ENCODE assay signal across 8 mouse cellular contexts in genomic region chr10:4430826-4431225, GRCm38 (mm10). TPM values are rescaled to one million over a fixed set of nuclear protein-coding genes. Genes with fewer than 3 reads are reported as not detected.
DNase-seq lines count a peak whose midpoint lies in the region; ATAC-seq and TF ChIP-seq lines count a peak whose summit lies in the region.

No protein-coding gene starts in this region.

- H3K4me1 ChIP-seq in E14TG2a.4 (replicated peaks; ENCODE audit: low read depth, low read length) = peaks cover 53% of the 10 kb centered on the region
- H3K4me1 ChIP-seq in embryonic facial prominence, embryonic 14.5 days (ENCODE audit: control insufficient read depth, insufficient read depth, low read length) = no peaks in the 10 kb centered on the region; the same call in 1 of the 2 replicates
- H3K4me1 ChIP-seq in hindbrain, postnatal 0 days (ENCODE audit: insufficient read depth, low read length) = 0 out of 2 replicates have a peak, but pooled peaks cover 7% of the 10 kb centered on the region
- H3K4me1 ChIP-seq in liver, embryonic 15.5 days (replicated peaks) = peaks cover 49% of the 10 kb centered on the region

- 79% methylated on average over 3 of the region's 3 CpGs for WGBS in embryonic facial prominence, embryonic 14.5 days
- WGBS in hindbrain, postnatal 0 days = 70% methylated on average over 3 of the region's 3 CpGs
- 64% methylated on average over 3 of the region's 3 CpGs for WGBS in liver, embryonic 15.5 days (ENCODE audit: insufficient replicate concordance)

- DNase-seq in adrenal gland, adult (ENCODE audit: inconsistent age in 2 of 2, low spot score in 1 of 2) = peak; percentile 30 to 58
- no peak for DNase-seq in adrenal gland, postnatal 4 days (ENCODE audit: low spot score in 2 of 2)
- DNase-seq in embryonic facial prominence, embryonic 14.5 days (ENCODE audit: low spot score) = no peak
- DNase-seq in hindbrain, postnatal 0 days (ENCODE audit: low spot score) = peak; percentile 18
- no peak for DNase-seq in thymus, postnatal 0 days (ENCODE audit: low spot score)
- DNase-seq in frontal cortex, postnatal 14 days (ENCODE audit: low spot score in 2 of 2) = no peak

- H3K4me3 ChIP-seq in E14TG2a.4 (replicated peaks; ENCODE audit: low read length) = peak overlapping the region; percentile 92
- H3K4me3 ChIP-seq in embryonic facial prominence, embryonic 14.5 days (ENCODE audit: low read depth, low read length) = peak overlapping the region; percentile 81; the same call in 1 of the 2 replicates
- H3K4me3 ChIP-seq in hindbrain, postnatal 0 days (ENCODE audit: low read length) = no peak overlapping the region; the same call in 1 of the 2 replicates
- H3K4me3 ChIP-seq in liver, embryonic 15.5 days (replicated peaks) = peak overlapping the region; percentile 85; the same call in 1 of the 2 replicates

- peaks cover 58% of the 10 kb centered on the region for H3K36me3 ChIP-seq in E14TG2a.4 (ENCODE audit: insufficient read depth, low read length)
- peaks cover 25% of the 10 kb centered on the region; the same call in 1 of the 2 replicates for H3K36me3 ChIP-seq in embryonic facial prominence, embryonic 14.5 days (ENCODE audit: control insufficient read depth, insufficient read depth, low read length)
- peaks cover 12% of the 10 kb centered on the region for H3K36me3 ChIP-seq in hindbrain, postnatal 0 days (ENCODE audit: insufficient read depth, low read length)
- peaks cover 30% of the 10 kb centered on the region for H3K36me3 ChIP-seq in liver, embryonic 15.5 days (replicated peaks)

- H3K4me2 ChIP-seq in embryonic facial prominence, embryonic 14.5 days (ENCODE audit: low read depth, low read length) = peak overlapping the region; percentile 54
- H3K4me2 ChIP-seq in hindbrain, postnatal 0 days (ENCODE audit: low read depth, low read length) = peak overlapping the region; percentile 91
- peak overlapping the region; percentile 90 for H3K4me2 ChIP-seq in liver, embryonic 15.5 days

- no peak for ATAC-seq in embryonic facial prominence, embryonic 14.5 days (ENCODE audit: low read depth)
- ATAC-seq in hindbrain, postnatal 0 days = no peak
- no peak for ATAC-seq in liver, embryonic 15.5 days (ENCODE audit: insufficient read depth)

- H3K9ac ChIP-seq in embryonic facial prominence, embryonic 14.5 days (ENCODE audit: low read depth, low read length) = peak overlapping the region; percentile 69
- peak overlapping the region; percentile 74; the same call in 1 of the 2 replicates for H3K9ac ChIP-seq in hindbrain, postnatal 0 days (replicated peaks; ENCODE audit: low read length)
- H3K9ac ChIP-seq in liver, embryonic 15.5 days = no peak overlapping the region

- H3K9me3 ChIP-seq in E14TG2a.4 (ENCODE audit: low read length) = no peaks in the 10 kb centered on the region
- H3K9me3 ChIP-seq in embryonic facial prominence, embryonic 14.5 days (ENCODE audit: control insufficient read depth, low read length) = no peaks in the 10 kb centered on the region
- H3K9me3 ChIP-seq in hindbrain, postnatal 0 days (ENCODE audit: low read length) = no peaks in the 10 kb centered on the region
- no peaks in the 10 kb centered on the region for H3K9me3 ChIP-seq in liver, embryonic 15.5 days (replicated peaks)

- H3K27me3 ChIP-seq in E14TG2a.4 (ENCODE audit: insufficient read depth, low read length) = no peaks in the 10 kb centered on the region
- no peaks in the 10 kb centered on the region for H3K27me3 ChIP-seq in embryonic facial prominence, embryonic 14.5 days (replicated peaks; ENCODE audit: control insufficient read depth, insufficient read depth, low read length)
- H3K27me3 ChIP-seq in hindbrain, postnatal 0 days (ENCODE audit: insufficient read depth, low read length) = no peaks in the 10 kb centered on the region
- no peaks in the 10 kb centered on the region for H3K27me3 ChIP-seq in liver, embryonic 15.5 days

- H3K27ac ChIP-seq in embryonic facial prominence, embryonic 14.5 days (replicated peaks; ENCODE audit: low read depth, low read length) = no peak overlapping the region
- H3K27ac ChIP-seq in hindbrain, postnatal 0 days = peak overlapping the region; percentile 22; the same call in 1 of the 2 replicates
- H3K27ac ChIP-seq in liver, embryonic 15.5 days (replicated peaks) = peak overlapping the region; percentile 4; the same call in 1 of the 2 replicates

- TF ChIP-seq CTCF in E14TG2a.4 (conservative IDR thresholded peaks at IDR 0.05; ENCODE audit: low read length) = no peak
- no peak for TF ChIP-seq CTCF in hindbrain, postnatal 0 days (IDR thresholded peaks at IDR 0.05; ENCODE audit: low read depth)

RNA-seq across cellular contexts. Expression of gene Rmnd1, which starts 1.4 kb away (rescaled TPM):
- 10 to 100 TPM; 46.8 to 49.4 TPM for total RNA-seq in adrenal gland, postnatal 4 days (2021)
- 46.8 and 53.2 TPM in 2 replicates for polyA plus RNA-seq in embryonic facial prominence, embryonic 14.5 days (2014; fragmentation: Nextera tagmentation; extraction: Ambion mirVana)
- total RNA-seq in hindbrain, postnatal 0 days (2014; rRNA removed) = 24.7 and 56.8 TPM in 2 replicates
- 25.6 and 30.0 TPM in 2 replicates for polyA plus RNA-seq in hindbrain, postnatal 0 days (2015; fragmentation: Nextera tagmentation; extraction: Ambion mirVana)
- 17.2 and 19.0 TPM in 2 replicates for polyA plus RNA-seq in liver, embryonic 15.5 days (2015; fragmentation: Nextera tagmentation; extraction: Ambion mirVana)
- polyA plus RNA-seq in thymus, postnatal 0 days (2015; fragmentation: Nextera tagmentation; extraction: Ambion mirVana) = 37.1 and 38.7 TPM in 2 replicates

RNA-seq across cellular contexts. Expression of gene Armt1, which starts 1.4 kb away (rescaled TPM):
- total RNA-seq in adrenal gland, postnatal 4 days (2021) = 10 to 100 TPM; 20.0 to 21.6 TPM
- 15.6 and 16.2 TPM in 2 replicates for polyA plus RNA-seq in embryonic facial prominence, embryonic 14.5 days (2014; fragmentation: Nextera tagmentation; extraction: Ambion mirVana)
- 8.3 and 10.8 TPM in 2 replicates for total RNA-seq in hindbrain, postnatal 0 days (2014; rRNA removed)
- 6.6 and 7.7 TPM in 2 replicates for polyA plus RNA-seq in hindbrain, postnatal 0 days (2015; fragmentation: Nextera tagmentation; extraction: Ambion mirVana)
- 12.5 and 12.6 TPM in 2 replicates for polyA plus RNA-seq in liver, embryonic 15.5 days (2015; fragmentation: Nextera tagmentation; extraction: Ambion mirVana)
- 33.4 and 37.8 TPM in 2 replicates for polyA plus RNA-seq in thymus, postnatal 0 days (2015; fragmentation: Nextera tagmentation; extraction: Ambion mirVana)

RNA-seq across cellular contexts. Expression of gene Zbtb2, which starts 42.9 kb away (rescaled TPM):
- total RNA-seq in adrenal gland, postnatal 4 days (2021) = 10 to 100 TPM; 11.1 to 13.4 TPM
- polyA plus RNA-seq in embryonic facial prominence, embryonic 14.5 days (2014; fragmentation: Nextera tagmentation; extraction: Ambion mirVana) = 13.7 and 14.4 TPM in 2 replicates
- total RNA-seq in hindbrain, postnatal 0 days (2014; rRNA removed) = 18.0 and 19.5 TPM in 2 replicates
- polyA plus RNA-seq in hindbrain, postnatal 0 days (2015; fragmentation: Nextera tagmentation; extraction: Ambion mirVana) = 11.8 and 13.5 TPM in 2 replicates
- polyA plus RNA-seq in liver, embryonic 15.5 days (2015; fragmentation: Nextera tagmentation; extraction: Ambion mirVana) = 3.8 and 4.0 TPM in 2 replicates
- 21.0 and 21.2 TPM in 2 replicates for polyA plus RNA-seq in thymus, postnatal 0 days (2015; fragmentation: Nextera tagmentation; extraction: Ambion mirVana)

RNA-seq across cellular contexts. Expression of gene Ccdc170, which starts 51.5 kb away (rescaled TPM):
- 1 to 10 TPM in 1 of 2 experiments, under 1 TPM in 1; 0.79 to 2.0 TPM for total RNA-seq in adrenal gland, postnatal 4 days (2021)
- 0.21 and 0.43 TPM in 2 replicates for polyA plus RNA-seq in embryonic facial prominence, embryonic 14.5 days (2014; fragmentation: Nextera tagmentation; extraction: Ambion mirVana)
- 0.99 and 1.0 TPM in 2 replicates for total RNA-seq in hindbrain, postnatal 0 days (2014; rRNA removed)
- polyA plus RNA-seq in hindbrain, postnatal 0 days (2015; fragmentation: Nextera tagmentation; extraction: Ambion mirVana) = 0.36 and 0.44 TPM in 2 replicates
- polyA plus RNA-seq in liver, embryonic 15.5 days (2015; fragmentation: Nextera tagmentation; extraction: Ambion mirVana) = not detected in 2 replicates
- polyA plus RNA-seq in thymus, postnatal 0 days (2015; fragmentation: Nextera tagmentation; extraction: Ambion mirVana) = 0.15 and 0.23 TPM in 2 replicates

Comparison
In these comparisons a context has a peak if more than half of its experiments do, and no peak if none do; other contexts are left out.
1. DNase-seq: peak in adrenal gland, adult (2 of 2) and hindbrain, postnatal 0 days (single experiment); none in adrenal gland, postnatal 4 days (0 of 2), embryonic facial prominence, embryonic 14.5 days (single experiment), thymus, postnatal 0 days (single experiment) and frontal cortex, postnatal 14 days (0 of 2).
2. Peak in every context shown above with its lines, with median percentiles within 50 percentile points of each other: H3K4me2 ChIP-seq.